Mouse (Mus musculus) heart, adult 2 months (tissue): Measurements from ENCODE around the gene Ltc4s.

Experiments
- CTCF ChIP-seq: fragments of 200-600 bp; IDR thresholded peaks from 2 replicates; pipeline ENCODE4 v1.8.1; 2022; ENCODE audit warnings: antibody characterized with exemption, mild to moderate bottlenecking, moderate library complexity
- EP300 ChIP-seq: fragments of 200-500 bp; IDR thresholded peaks from 2 replicates; pipeline ENCODE4 v1.6.1; 2011; ENCODE audit warnings: low read depth, low read length, control low read depth; ENCODE audit not compliant: insufficient read depth
- POLR2A ChIP-seq: fragments of 200-500 bp; IDR thresholded peaks from 2 replicates; pipeline ENCODE4 v1.6.1; 2011; ENCODE audit warnings: mild to moderate bottlenecking, low read depth, low read length, control low read depth; ENCODE audit not compliant: insufficient read depth

DNA sequence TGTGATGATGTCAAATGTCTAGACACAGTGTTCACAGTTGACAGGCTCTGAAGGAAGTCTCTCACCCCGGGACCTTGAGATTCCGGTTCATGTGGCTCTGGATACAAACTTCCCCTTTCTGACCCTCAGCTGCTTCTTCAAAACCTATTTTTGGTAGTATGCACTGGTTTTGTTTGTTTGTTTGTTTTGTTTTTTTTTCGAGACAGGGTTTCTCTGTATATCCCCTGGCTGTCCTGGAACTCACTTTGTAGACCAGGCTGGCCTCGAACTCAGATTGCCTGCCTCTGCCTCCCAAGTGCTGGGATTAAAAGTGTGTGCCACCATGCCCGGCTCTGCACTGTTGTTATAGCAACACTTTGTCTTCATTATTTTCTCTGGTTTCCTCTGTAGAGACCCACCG lies 5.5 kb upstream of the Ltc4s start:
- TF ChIP-seq POLR2A (no peak), CTCF (no peak), EP300 (no peak)
